Mouse (Mus musculus): ENCODE data around the gene Tssk3. TPM values are rescaled to one million over a fixed set of nuclear protein-coding genes. Genes with fewer than 3 reads are reported as not detected.
A peak's percentile ranks its signal among the peaks of the same experiment; 100 is the strongest.
"Not testable (repeated sequence)": the region's sequence is repeated elsewhere in the genome, so short reads cannot be mapped to it uniquely, and the experiment has no call there.

Tssk3 gene
- total RNA-seq, 2 experiments from 2014 or later: not detected

GRCm38 (mm10) chr4:129502327-129502888, 11.6 kb upstream of the Tssk3 start:
- DNase-seq (ENCODE audit: extremely low spot score in 1 of 2, low spot score in 1 of 2): no peak

- peak; percentile 54 to 66 for DNase-seq (ENCODE audit: extremely low spot score in 1 of 2, low spot score in 1 of 2)
These were observed 10.1 kb upstream of the Tssk3 start for GRCm38 (mm10) chr4:129500607-129501566.

- DNase-seq (ENCODE audit: extremely low spot score in 1 of 2, low spot score in 1 of 2): no peak
These were observed 9.2 kb upstream of the Tssk3 start for GRCm38 (mm10) chr4:129500017-129500416.

- no peak for DNase-seq (ENCODE audit: extremely low spot score in 1 of 2, low spot score in 1 of 2)
These were observed 8.1 kb upstream of the Tssk3 start for GRCm38 (mm10) chr4:129498941-129499340.

- no peak for DNase-seq (ENCODE audit: extremely low spot score in 1 of 2, low spot score in 1 of 2)
These were observed 5.8 kb upstream of the Tssk3 start for GRCm38 (mm10) chr4:129496631-129497030.

GRCm38 (mm10) chr4:129495672-129496562, 5.1 kb upstream of the Tssk3 start:
- peak in 1 of 2 experiments; percentile 44 for DNase-seq (ENCODE audit: extremely low spot score in 1 of 2, low spot score in 1 of 2)

- DNase-seq (ENCODE audit: extremely low spot score in 1 of 2, low spot score in 1 of 2): no peak
These were observed 3.9 kb upstream of the Tssk3 start for GRCm38 (mm10) chr4:129494681-129495080.

GRCm38 (mm10) chr4:129481090-129481489, 9.7 kb downstream of the Tssk3 start:
- no peak for DNase-seq (ENCODE audit: extremely low spot score in 1 of 2, low spot score in 1 of 2)

GRCm38 (mm10) chr4:129479863-129480262, 11.0 kb downstream of the Tssk3 start:
- DNase-seq (ENCODE audit: extremely low spot score in 1 of 2, low spot score in 1 of 2): no peak

- DNase-seq (ENCODE audit: extremely low spot score in 1 of 2, low spot score in 1 of 2): no peak
These were observed 14.8 kb downstream of the Tssk3 start for GRCm38 (mm10) chr4:129476047-129476446.

- DNase-seq (ENCODE audit: extremely low spot score in 1 of 2, low spot score in 1 of 2): no peak
These were observed 26.5 kb downstream of the Tssk3 start for GRCm38 (mm10) chr4:129464286-129464815.

- DNase-seq (ENCODE audit: extremely low spot score in 1 of 2, low spot score in 1 of 2): no peak
These were observed 27.4 kb downstream of the Tssk3 start for GRCm38 (mm10) chr4:129463097-129464059.

GRCm38 (mm10) chr4:129462118-129462517, 28.7 kb downstream of the Tssk3 start:
- DNase-seq (ENCODE audit: extremely low spot score in 1 of 2, low spot score in 1 of 2): no peak

- peak; percentile 89 to 93 for DNase-seq (ENCODE audit: extremely low spot score in 1 of 2, low spot score in 1 of 2)
These were observed 29.4 kb downstream of the Tssk3 start, which contains the start of gene Bsdc1 for GRCm38 (mm10) chr4:129461183-129461960. Bsdc1 (plus strand) TSS chr4:129461581.

- DNase-seq (ENCODE audit: extremely low spot score in 1 of 2, low spot score in 1 of 2): no peak
These were observed 30.0 kb downstream of the Tssk3 start for GRCm38 (mm10) chr4:129460827-129461182.

- no peak for DNase-seq (ENCODE audit: extremely low spot score in 1 of 2, low spot score in 1 of 2)
These were observed 31.1 kb downstream of the Tssk3 start for GRCm38 (mm10) chr4:129459726-129460125.

GRCm38 (mm10) chr4:129457311-129457710, 33.5 kb downstream of the Tssk3 start:
- not testable (repeated sequence) for DNase-seq (ENCODE audit: extremely low spot score in 1 of 2, low spot score in 1 of 2)

GRCm38 (mm10) chr4:129456126-129456525, 34.7 kb downstream of the Tssk3 start:
- DNase-seq (ENCODE audit: extremely low spot score in 1 of 2, low spot score in 1 of 2): no peak
